Mouse (Mus musculus): Measurements from ENCODE around the gene Apex2. TPM values are rescaled to one million over a fixed set of nuclear protein-coding genes. Genes with fewer than 3 reads are reported as not detected.
A peak's percentile ranks its signal among the peaks of the same experiment; 100 is the strongest.

Apex2 gene
- total and polyA plus RNA-seq, 3 experiments: 6.5 to 9.6 (median 6.9) TPM

GRCm38 (mm10) chrX:150593266-150594035 lies 3.8 kb upstream of the Apex2 start:
- intact Hi-C loops (cut with DNase I): loop anchor here (10.0 kb wide), 1 partner anchor 221 kb away; the partner anchor contains the start of gene Maged2
- Histone ChIP-seq H3K27me3 (ENCODE audit: control insufficient read depth, insufficient read depth, low read length) (no peaks in the 10 kb centered on the region), H3K36me3 (ENCODE audit: control insufficient read depth, insufficient read depth, low read length) (no peaks in the 10 kb centered on the region), H3K9ac (ENCODE audit: low read depth, low read length) (no peak overlapping the region), H3K4me1 (ENCODE audit: control insufficient read depth, insufficient read depth, low read length) (no peaks in the 10 kb centered on the region; the same call in none of the 2 replicates), H3K27ac (peak overlapping the region; percentile 40), H3K79me2 (replicated peaks; ENCODE audit: control insufficient read depth, insufficient read depth, low read length) (no peaks in the 10 kb centered on the region), H3K4me3 (no peak overlapping the region)
- DNase-seq: no peak
- WGBS: 59% methylated on average over 12 of the region's 12 CpGs
- TF ChIP-seq CTCF (IDR thresholded peaks at IDR 0.05): no peak
- no peak for TF ChIP-seq EP300 (IDR thresholded peaks at IDR 0.05; ENCODE audit: insufficient read depth, low read depth, low read length)
- no peak for TF ChIP-seq POLR2A (IDR thresholded peaks at IDR 0.05; ENCODE audit: insufficient read depth, low read depth, low read length)

GRCm38 (mm10) chrX:150588023-150588764 lies 1.5 kb downstream of the Apex2 start, which contains the start of gene Pfkfb1:
Gene Pfkfb1, plus strand, starts transcription at chrX:150588229.
- Histone ChIP-seq H3K27ac (peak within 1 kb of the TSS; percentile 75), H3K79me2 (replicated peaks; ENCODE audit: control insufficient read depth, insufficient read depth, low read length) (no peaks in the 10 kb centered on the region), H3K4me3 (peak within 1 kb of the TSS; percentile 57), H3K4me1 (ENCODE audit: control insufficient read depth, insufficient read depth, low read length) (no peaks in the 10 kb centered on the region; the same call in 1 of the 2 replicates), H3K27me3 (ENCODE audit: control insufficient read depth, insufficient read depth, low read length) (no peaks in the 10 kb centered on the region), H3K36me3 (ENCODE audit: control insufficient read depth, insufficient read depth, low read length) (no peaks in the 10 kb centered on the region), H3K9ac (ENCODE audit: low read depth, low read length) (peak within 1 kb of the TSS; percentile 69)
- intact Hi-C loops (cut with DNase I): no loop called here
- peak; percentile 82 to 84 for DNase-seq
- 20% methylated on average over 35 of the region's 35 CpGs for WGBS
- TF ChIP-seq POLR2A (IDR thresholded peaks at IDR 0.05; ENCODE audit: insufficient read depth, low read depth, low read length) (peak; percentile 68), CTCF (IDR thresholded peaks at IDR 0.05) (peak; percentile 68), EP300 (IDR thresholded peaks at IDR 0.05; ENCODE audit: insufficient read depth, low read depth, low read length) (no peak)

GRCm38 (mm10) chrX:150585116-150585515 lies 4.6 kb downstream of the Apex2 start:
- Histone ChIP-seq H3K36me3 (ENCODE audit: control insufficient read depth, insufficient read depth, low read length) (no peaks in the 10 kb centered on the region), H3K79me2 (replicated peaks; ENCODE audit: control insufficient read depth, insufficient read depth, low read length) (no peaks in the 10 kb centered on the region), H3K27ac (no peak overlapping the region), H3K4me3 (no peak overlapping the region), H3K27me3 (ENCODE audit: control insufficient read depth, insufficient read depth, low read length) (no peaks in the 10 kb centered on the region), H3K9ac (ENCODE audit: low read depth, low read length) (no peak overlapping the region), H3K4me1 (ENCODE audit: control insufficient read depth, insufficient read depth, low read length) (no peaks in the 10 kb centered on the region; the same call in 1 of the 2 replicates)
- intact Hi-C loops (cut with DNase I): no loop called here
- TF ChIP-seq EP300 (IDR thresholded peaks at IDR 0.05; ENCODE audit: insufficient read depth, low read depth, low read length) (no peak), CTCF (IDR thresholded peaks at IDR 0.05) (no peak), POLR2A (IDR thresholded peaks at IDR 0.05; ENCODE audit: insufficient read depth, low read depth, low read length) (no peak)
- DNase-seq: no peak
- 91% methylated on average over 8 of the region's 8 CpGs for WGBS

GRCm38 (mm10) chrX:150581921-150582320 lies 7.7 kb downstream of the Apex2 start:
- no peak for DNase-seq
- H3K79me2 ChIP-seq (replicated peaks; ENCODE audit: control insufficient read depth, insufficient read depth, low read length): no peaks in the 10 kb centered on the region
- no peaks in the 10 kb centered on the region for H3K36me3 ChIP-seq (ENCODE audit: control insufficient read depth, insufficient read depth, low read length)
- no peak overlapping the region for H3K4me3 ChIP-seq
- intact Hi-C loops (cut with DNase I): loop anchor here (5.0 kb wide), 1 partner anchor 1300 kb away; no protein-coding TSS in a partner anchor
- no peak for TF ChIP-seq EP300 (IDR thresholded peaks at IDR 0.05; ENCODE audit: insufficient read depth, low read depth, low read length)
- TF ChIP-seq CTCF (IDR thresholded peaks at IDR 0.05): no peak
- TF ChIP-seq POLR2A (IDR thresholded peaks at IDR 0.05; ENCODE audit: insufficient read depth, low read depth, low read length): no peak
- H3K27me3 ChIP-seq (ENCODE audit: control insufficient read depth, insufficient read depth, low read length): no peaks in the 10 kb centered on the region
- no peak overlapping the region for H3K9ac ChIP-seq (ENCODE audit: low read depth, low read length)
- H3K27ac ChIP-seq: no peak overlapping the region
- H3K4me1 ChIP-seq (ENCODE audit: control insufficient read depth, insufficient read depth, low read length): no peaks in the 10 kb centered on the region

- no peak for TF ChIP-seq EP300 (IDR thresholded peaks at IDR 0.05; ENCODE audit: insufficient read depth, low read depth, low read length)
- no peaks in the 10 kb centered on the region for H3K4me1 ChIP-seq (ENCODE audit: control insufficient read depth, insufficient read depth, low read length)
- no peaks in the 10 kb centered on the region for H3K79me2 ChIP-seq (replicated peaks; ENCODE audit: control insufficient read depth, insufficient read depth, low read length)
- intact Hi-C loops (cut with DNase I): no loop called here
- WGBS: 83% methylated on average over 11 of the region's 12 CpGs
- H3K27me3 ChIP-seq (ENCODE audit: control insufficient read depth, insufficient read depth, low read length): no peaks in the 10 kb centered on the region
- H3K4me3 ChIP-seq: no peak overlapping the region
- H3K36me3 ChIP-seq (ENCODE audit: control insufficient read depth, insufficient read depth, low read length): no peaks in the 10 kb centered on the region
- no peak overlapping the region for H3K27ac ChIP-seq
- no peak for DNase-seq
- no peak overlapping the region for H3K9ac ChIP-seq (ENCODE audit: low read depth, low read length)
Measured at GRCm38 (mm10) chrX:150564644-150565357, 24.9 kb downstream of the Apex2 start.

Measured in heart, adult 2 months (tissue).